Mouse (Mus musculus) heart, embryonic 14.5 days (tissue): ENCODE results near the gene Pde7b. TPM values are rescaled to one million over a fixed set of nuclear protein-coding genes. Genes with fewer than 3 reads are reported as not detected.

Experiments used
- ATAC-seq: fragments of 200-750 bp; cut with Nextera tagmentation; 2 replicates; pipeline ENCODE4 v1.8.0; 2017; ENCODE audit warnings: low read depth, moderate TSS enrichment; ENCODE audit not compliant: insufficient number of reproducible peaks, insufficient read depth, low FRiP score
- H3K27ac ChIP-seq, 2 experiments: fragments of 200-500 bp in 1 of 2; fragments of 300-500 bp in 1 of 2; sonication (generic) in 1 of 2; replicated peaks in 1 of 2; 2 replicates each; pipeline ENCODE4 v1.5.1; 2012 to 2014; ENCODE audit warnings: low read depth in 2 of 2, low read length in 2 of 2, control low read depth in 1 of 2, mild to moderate bottlenecking in 1 of 2, mixed read lengths in 1 of 2; ENCODE audit not compliant: control insufficient read depth in 1 of 2, insufficient read depth in 1 of 2
- H3K27me3 ChIP-seq: fragments of 300-500 bp; sonication (generic); 2 replicates; pipeline ENCODE4 v1.6.1; 2014; ENCODE audit warnings: mild to moderate bottlenecking, low read length, control low read depth; ENCODE audit not compliant: control insufficient read depth, insufficient read depth
- H3K36me3 ChIP-seq: fragments of 300-500 bp; sonication (generic); 2 replicates; pipeline ENCODE4 v1.6.1; 2014; ENCODE audit warnings: mild to moderate bottlenecking, control low read depth, low read length, mixed read lengths; ENCODE audit not compliant: control insufficient read depth, insufficient read depth
- H3K4me1 ChIP-seq, 2 experiments: fragments of 200-500 bp in 1 of 2; fragments of 300-500 bp in 1 of 2; sonication (generic) in 1 of 2; 2 replicates each; pipeline ENCODE4 v1.6.1; 2012 to 2014; ENCODE audit warnings: low read length in 2 of 2, control low read depth in 1 of 2, mixed read lengths in 1 of 2; ENCODE audit not compliant: control insufficient read depth in 2 of 2, insufficient read depth in 2 of 2
- H3K4me2 ChIP-seq: fragments of 300-500 bp; sonication (generic); 2 replicates; pipeline ENCODE4 v1.6.1; 2014; ENCODE audit warnings: mild to moderate bottlenecking, low read length
- H3K4me3 ChIP-seq, 2 experiments: fragments of 200-500 bp in 1 of 2; fragments of 300-500 bp in 1 of 2; sonication (generic) in 1 of 2; 2 replicates each; pipeline ENCODE4 v1.5.1; 2012 to 2014; ENCODE audit warnings: low read length in 2 of 2, mild to moderate bottlenecking in 2 of 2, control low read depth in 1 of 2, low read depth in 1 of 2, moderate library complexity in 1 of 2; ENCODE audit not compliant: control insufficient read depth in 1 of 2, insufficient read depth in 1 of 2
- H3K9ac ChIP-seq: fragments of 300-500 bp; sonication (generic); 2 replicates; pipeline ENCODE4 v1.6.1; 2014; ENCODE audit warnings: mild to moderate bottlenecking, low read length
- H3K9me3 ChIP-seq: fragments of 300-500 bp; sonication (generic); 2 replicates; pipeline ENCODE4 v1.6.1; 2016; ENCODE audit warnings: low read length, control low read depth; ENCODE audit not compliant: control insufficient read depth
- WGBS: fragments of 180-500 bp; shearing (Covaris S2); extraction: QIAGEN DNeasy Blood & Tissue Kit; methylation state at CpG from one replicate; pipeline ENCODE4 v1.1.7; 2014; 5-methylcytosine and 5-hydroxymethylcytosine counted together
- polyA plus RNA-seq: library from polyadenylated mRNA; unstranded; fragments of >200 nt; fragmentation: Nextera tagmentation; extraction: Ambion mirVana; gene quantifications from 2 replicates; pipeline ENCODE4 v1.2.1, GENCODE M21; 2014

Gene Pde7b
- polyA plus RNA-seq, 1 experiment from 2014 or later, result 12.2 TPM

DNA sequence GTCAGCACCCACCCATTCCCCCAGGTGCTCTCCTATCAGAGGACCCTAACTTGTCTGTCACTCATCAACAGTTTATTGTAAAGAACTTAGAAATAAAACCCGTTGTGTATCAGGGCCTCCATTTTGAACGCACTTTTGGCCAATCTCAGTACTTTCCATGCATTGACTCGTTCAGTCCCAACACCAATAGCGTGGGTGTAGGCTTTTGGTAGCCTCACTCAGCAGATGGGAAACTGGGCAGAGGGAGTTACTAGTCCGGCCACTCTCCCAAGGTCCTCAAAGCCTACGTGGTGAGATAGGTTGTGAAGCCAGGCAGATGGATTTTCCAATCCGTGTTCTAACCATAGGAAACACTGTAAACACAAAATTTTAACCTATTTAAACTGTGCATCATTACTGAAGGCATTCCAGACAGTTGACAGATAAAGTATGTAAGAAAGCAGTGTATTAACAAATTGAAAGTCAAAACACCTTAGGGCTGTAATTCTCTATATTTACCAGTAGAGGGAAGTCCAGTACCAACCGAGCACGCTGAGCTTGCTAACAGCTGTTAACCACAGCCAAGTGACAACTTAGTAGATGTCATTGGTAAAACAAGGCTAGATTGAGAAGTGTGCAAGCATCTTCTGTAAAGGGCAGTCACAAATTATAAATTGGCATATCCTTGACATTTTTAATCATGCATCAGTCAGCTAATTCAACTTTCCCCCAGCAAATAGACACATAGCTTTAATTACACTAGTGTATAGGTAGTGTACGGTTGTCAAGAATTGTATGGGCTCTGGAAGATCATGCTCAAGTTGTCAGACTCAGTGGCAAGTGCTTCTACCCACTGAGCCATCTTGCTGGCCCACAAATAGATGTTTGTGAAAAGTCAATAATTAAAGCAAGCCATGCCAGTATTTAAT lies 363.1 kb downstream of the Pde7b start:
- Histone ChIP-seq H3K36me3 (peaks cover 35% of the 10 kb centered on the region), H3K9me3 (0 out of 2 replicates have a peak, but pooled peaks cover under 1% of the 10 kb centered on the region), H3K9ac (no peak overlapping the region), H3K27ac (no peak overlapping the region), H3K4me1 (no peaks in the 10 kb centered on the region), H3K4me3 (no peak overlapping the region), H3K4me2 (no peak overlapping the region), H3K27me3 (no peaks in the 10 kb centered on the region)
- no peak for ATAC-seq
- 58% methylated on average over 10 of the region's 10 CpGs for WGBS

DNA sequence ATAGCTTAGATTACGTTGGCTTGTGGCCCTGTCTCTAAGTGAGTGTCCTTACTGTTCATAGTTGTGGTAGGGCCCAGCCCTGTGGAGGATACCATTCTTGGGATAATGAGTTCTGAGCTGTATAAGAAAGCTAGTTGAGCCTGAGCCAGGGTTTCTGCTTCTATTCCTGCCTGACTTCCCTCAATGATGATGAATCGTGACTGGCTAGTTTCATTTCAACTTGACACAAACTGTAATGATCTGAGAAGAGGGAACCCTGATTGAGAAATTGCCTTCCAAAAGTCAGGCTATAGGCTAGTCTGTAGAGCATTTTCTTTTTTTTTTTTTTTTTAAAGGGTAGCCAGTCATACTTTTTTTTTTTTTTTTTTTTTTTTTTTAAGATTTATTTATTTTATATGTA lies 376.0 kb downstream of the Pde7b start:
- H3K9ac ChIP-seq, result no peak overlapping the region
- WGBS, result 91% methylated on average over 2 of the region's 2 CpGs
- H3K27ac ChIP-seq, result no peak overlapping the region
- no peak overlapping the region for H3K4me3 ChIP-seq
- no peak overlapping the region for H3K4me2 ChIP-seq
- H3K36me3 ChIP-seq, result peaks cover 32% of the 10 kb centered on the region
- no peak for ATAC-seq
- H3K4me1 ChIP-seq, result peaks cover 0 to 13% of the 10 kb centered on the region in 2 experiments; a peak in 3 of 4 replicates
- H3K27me3 ChIP-seq, result no peaks in the 10 kb centered on the region
- H3K9me3 ChIP-seq, result no peaks in the 10 kb centered on the region

Other genes starting within 250 kb of the Pde7b start
- gene Ahi1, start 227.5 kb upstream of the Pde7b start, polyA plus RNA-seq, result 3.5 and 4.4 TPM in 2 replicates